Mouse (Mus musculus): ENCODE measurements at regions not wholly inside any gene's neighbourhood (a gene's known extent, or its start where the extent isn't known, plus 50 kb on each side); places are given as distances from the start of the nearest gene placed in this dataset.

- peaks cover 5% of the 10 kb centered on the region; the same call in 1 of the 2 replicates for H3K9me3 ChIP-seq (ENCODE audit: low read length)
- H3K36me3 ChIP-seq (ENCODE audit: insufficient read depth, low read length), result no peaks in the 10 kb centered on the region
- DNase-seq (ENCODE audit: low spot score) (no peak), ATAC-seq (no peak)
- TF ChIP-seq CTCF (IDR thresholded peaks at IDR 0.05; ENCODE audit: low read depth), result 0 out of 2 replicates have a peak, but pooled peaks have one; percentile 8
- H3K27me3 ChIP-seq (ENCODE audit: insufficient read depth, low read length), result no peaks in the 10 kb centered on the region
- no peak overlapping the region for H3K27ac ChIP-seq
- no peak overlapping the region for H3K9ac ChIP-seq (replicated peaks; ENCODE audit: low read length)
- no peak overlapping the region for H3K4me2 ChIP-seq (ENCODE audit: low read depth, low read length)
- 93% methylated on average over 2 of the region's 2 CpGs for WGBS
- no peak overlapping the region for H3K4me3 ChIP-seq (ENCODE audit: low read length)
- H3K4me1 ChIP-seq (ENCODE audit: insufficient read depth, low read length), result no peaks in the 10 kb centered on the region
Measured at GRCm38 (mm10) chr4:53970960-53971359, 145.1 kb downstream of the Tmem38b start.

GRCm38 (mm10) chr4:53976036-53976638, 150.3 kb downstream of the Tmem38b start:
- Histone ChIP-seq H3K27me3 (ENCODE audit: insufficient read depth, low read length) (no peaks in the 10 kb centered on the region), H3K9me3 (ENCODE audit: low read length) (no peaks in the 10 kb centered on the region)
- peak; percentile 60 for DNase-seq (ENCODE audit: low spot score)

GRCm38 (mm10) chr4:53986519-53987301, 160.9 kb downstream of the Tmem38b start:
- no peak for DNase-seq (ENCODE audit: low spot score)
- no peak for ATAC-seq
- no peak overlapping the region for H3K27ac ChIP-seq
- WGBS, result 85% methylated on average over 8 of the region's 8 CpGs
- H3K4me3 ChIP-seq (ENCODE audit: low read length), result no peak overlapping the region
- no peaks in the 10 kb centered on the region for H3K4me1 ChIP-seq (ENCODE audit: insufficient read depth, low read length)
- no peaks in the 10 kb centered on the region for H3K27me3 ChIP-seq (ENCODE audit: insufficient read depth, low read length)
- no peak overlapping the region for H3K4me2 ChIP-seq (ENCODE audit: low read depth, low read length)
- H3K9me3 ChIP-seq (ENCODE audit: low read length), result no peaks in the 10 kb centered on the region
- TF ChIP-seq CTCF (IDR thresholded peaks at IDR 0.05; ENCODE audit: low read depth), result no peak
- H3K36me3 ChIP-seq (ENCODE audit: insufficient read depth, low read length), result no peaks in the 10 kb centered on the region
- no peak overlapping the region for H3K9ac ChIP-seq (replicated peaks; ENCODE audit: low read length)

More at GRCm38 (mm10) chr4:53976036-53976638, 150.3 kb downstream of the Tmem38b start:
- ATAC-seq, result no peak
- TF ChIP-seq CTCF (IDR thresholded peaks at IDR 0.05; ENCODE audit: low read depth), result no peak
- Histone ChIP-seq H3K4me3 (ENCODE audit: low read length) (no peak overlapping the region), H3K4me2 (ENCODE audit: low read depth, low read length) (no peak overlapping the region), H3K9ac (replicated peaks; ENCODE audit: low read length) (no peak overlapping the region), H3K27ac (no peak overlapping the region), H3K36me3 (ENCODE audit: insufficient read depth, low read length) (no peaks in the 10 kb centered on the region), H3K4me1 (ENCODE audit: insufficient read depth, low read length) (no peaks in the 10 kb centered on the region)
- 55% methylated on average over 12 of the region's 12 CpGs for WGBS

- Histone ChIP-seq H3K27me3 (ENCODE audit: insufficient read depth, low read length) (no peaks in the 10 kb centered on the region), H3K27ac (no peak overlapping the region), H3K4me2 (ENCODE audit: low read depth, low read length) (no peak overlapping the region), H3K9ac (replicated peaks; ENCODE audit: low read length) (no peak overlapping the region), H3K4me3 (ENCODE audit: low read length) (no peak overlapping the region), H3K4me1 (ENCODE audit: insufficient read depth, low read length) (no peaks in the 10 kb centered on the region), H3K9me3 (ENCODE audit: low read length) (no peaks in the 10 kb centered on the region), H3K36me3 (ENCODE audit: insufficient read depth, low read length) (no peaks in the 10 kb centered on the region)
- TF ChIP-seq CTCF (IDR thresholded peaks at IDR 0.05; ENCODE audit: low read depth), result no peak
- ATAC-seq (no peak), DNase-seq (ENCODE audit: low spot score) (no peak)
- WGBS, result 79% methylated on average over 11 of the region's 11 CpGs
Measured at GRCm38 (mm10) chr4:53987536-53987935, 161.7 kb downstream of the Tmem38b start.

GRCm38 (mm10) chr4:54021069-54021829, 195.4 kb downstream of the Tmem38b start:
- Histone ChIP-seq H3K4me3 (ENCODE audit: low read length) (no peak overlapping the region), H3K9me3 (ENCODE audit: low read length) (no peaks in the 10 kb centered on the region), H3K27ac (peak overlapping the region; percentile 46), H3K4me2 (ENCODE audit: low read depth, low read length) (0 out of 2 replicates have a peak overlapping the region, but pooled peaks have one; percentile 5), H3K36me3 (ENCODE audit: insufficient read depth, low read length) (no peaks in the 10 kb centered on the region), H3K9ac (replicated peaks; ENCODE audit: low read length) (peak overlapping the region; percentile 31; the same call in 1 of the 2 replicates), H3K27me3 (ENCODE audit: insufficient read depth, low read length) (no peaks in the 10 kb centered on the region), H3K4me1 (ENCODE audit: insufficient read depth, low read length) (peaks cover 10% of the 10 kb centered on the region; the same call in 1 of the 2 replicates)
- ATAC-seq (peak; percentile 58; the same call in 1 of the 2 replicates), DNase-seq (ENCODE audit: low spot score) (peak; percentile 32)
- WGBS, result 11% methylated on average over 12 of the region's 12 CpGs
- no peak for TF ChIP-seq CTCF (IDR thresholded peaks at IDR 0.05; ENCODE audit: low read depth)

GRCm38 (mm10) chr4:54021861-54022385, 196.1 kb downstream of the Tmem38b start:
- H3K27ac ChIP-seq, result peak overlapping the region; percentile 46; the same call in 1 of the 2 replicates
- no peaks in the 10 kb centered on the region for H3K27me3 ChIP-seq (ENCODE audit: insufficient read depth, low read length)
- no peak for TF ChIP-seq CTCF (IDR thresholded peaks at IDR 0.05; ENCODE audit: low read depth)
- no peak overlapping the region for H3K4me3 ChIP-seq (ENCODE audit: low read length)
- 0 out of 2 replicates have a peak overlapping the region, but pooled peaks have one; percentile 5 for H3K4me2 ChIP-seq (ENCODE audit: low read depth, low read length)
- no peaks in the 10 kb centered on the region for H3K36me3 ChIP-seq (ENCODE audit: insufficient read depth, low read length)
- H3K4me1 ChIP-seq (ENCODE audit: insufficient read depth, low read length), result peaks cover 10% of the 10 kb centered on the region; the same call in 1 of the 2 replicates
- ATAC-seq (peak; percentile 43; the same call in 1 of the 2 replicates), DNase-seq (ENCODE audit: low spot score) (no peak)
- H3K9ac ChIP-seq (replicated peaks; ENCODE audit: low read length), result peak overlapping the region; percentile 31; the same call in 1 of the 2 replicates
- H3K9me3 ChIP-seq (ENCODE audit: low read length), result no peaks in the 10 kb centered on the region
- 17% methylated on average over 6 of the region's 6 CpGs for WGBS
